Mouse (Mus musculus) adrenal gland, adult (tissue): Measurements from ENCODE around the gene Ift20.
"Not testable (repeated sequence)": the region's sequence is repeated elsewhere in the genome, so short reads cannot be mapped to it uniquely, and the experiment has no call there.

Source experiments
- DNase-seq, 2 experiments: peaks; one replicate each; pipeline ENCODE4 v3.0.0; 2022 to 2023; ENCODE audit warnings: low spot score in 1 of 2; ENCODE audit not compliant: inconsistent age in 2 of 2

Gene Ift20

DNA sequence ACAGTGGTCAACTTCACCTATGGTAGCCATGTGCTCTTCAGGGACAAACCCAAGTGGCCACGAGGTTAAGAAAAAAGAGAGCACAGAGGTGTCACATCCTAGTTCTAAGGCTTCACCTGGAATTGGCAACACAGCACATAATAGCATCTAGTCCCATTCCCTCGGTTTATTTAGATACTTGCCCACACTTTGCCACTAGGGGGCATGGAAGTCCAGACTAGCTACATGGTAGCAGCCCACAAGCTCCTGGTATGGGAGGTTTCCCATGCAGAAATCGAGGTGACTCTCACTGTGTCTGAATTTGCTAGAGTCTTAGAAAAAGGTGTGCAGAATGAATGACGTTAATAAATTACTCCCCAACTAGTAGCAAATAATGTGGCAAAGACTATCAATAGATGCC, 24.3 kb downstream of the Ift20 start:
- DNase-seq: peak; percentile 69 to 91

DNA sequence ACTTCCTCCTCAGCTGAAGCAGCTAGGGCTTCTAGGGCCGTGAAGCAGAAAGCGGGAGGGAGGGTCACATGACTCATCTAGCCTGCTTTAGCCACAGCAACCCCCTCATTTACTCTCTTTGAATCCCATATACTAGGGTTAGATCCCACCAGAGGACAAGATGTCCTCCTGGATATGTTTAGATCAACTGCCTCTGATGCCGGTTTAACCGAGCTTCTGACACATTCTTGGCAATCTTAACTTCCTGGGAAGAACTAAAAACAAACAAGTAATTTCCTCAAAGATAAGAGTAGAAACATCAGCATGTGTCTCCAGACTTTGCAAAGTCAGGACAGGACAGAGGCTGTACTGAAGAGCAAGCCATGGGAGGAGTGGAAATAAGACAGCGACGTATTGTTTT, 30.6 kb downstream of the Ift20 start:
- peak; percentile 45 to 76 for DNase-seq

DNA sequence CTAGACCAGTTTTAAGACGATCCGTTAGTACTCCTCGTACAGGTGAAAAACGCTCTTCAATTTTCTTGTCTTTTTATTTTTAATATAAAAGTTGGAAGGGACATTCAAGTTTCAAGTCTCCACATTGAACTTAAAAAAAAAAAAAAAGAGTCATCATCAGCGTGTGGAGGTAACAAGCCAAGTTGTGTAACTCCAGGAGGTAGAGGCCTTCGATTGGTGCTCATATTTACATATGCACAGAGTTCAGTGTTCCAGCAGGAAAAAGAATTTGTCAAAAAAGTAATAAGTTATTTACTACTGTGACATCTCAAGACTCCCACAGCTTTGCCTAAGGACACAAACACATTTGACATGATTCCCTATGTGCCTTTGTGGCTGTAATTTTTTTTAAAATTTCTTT, 31.5 kb downstream of the Ift20 start:
- DNase-seq: no peak

DNA sequence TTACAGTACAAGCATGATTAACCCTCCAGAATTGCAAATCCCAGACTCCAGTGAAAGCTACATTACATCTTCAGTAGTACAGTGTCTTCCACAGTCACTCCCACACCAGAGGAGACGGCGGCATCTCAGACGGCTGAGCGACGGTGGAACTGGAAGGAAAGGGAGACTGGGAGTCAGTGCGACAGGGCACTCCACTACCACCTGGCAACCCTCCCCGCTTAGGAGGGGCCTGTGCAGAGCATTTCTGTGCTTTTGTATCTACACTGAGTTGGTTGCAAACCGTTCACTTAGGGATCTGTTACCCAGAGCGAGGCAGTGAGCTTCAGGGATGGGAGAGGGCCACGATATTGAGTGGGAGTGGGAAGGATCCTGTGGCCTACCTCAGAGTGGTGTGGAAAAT, 32.7 kb downstream of the Ift20 start:
- no peak for DNase-seq

DNA sequence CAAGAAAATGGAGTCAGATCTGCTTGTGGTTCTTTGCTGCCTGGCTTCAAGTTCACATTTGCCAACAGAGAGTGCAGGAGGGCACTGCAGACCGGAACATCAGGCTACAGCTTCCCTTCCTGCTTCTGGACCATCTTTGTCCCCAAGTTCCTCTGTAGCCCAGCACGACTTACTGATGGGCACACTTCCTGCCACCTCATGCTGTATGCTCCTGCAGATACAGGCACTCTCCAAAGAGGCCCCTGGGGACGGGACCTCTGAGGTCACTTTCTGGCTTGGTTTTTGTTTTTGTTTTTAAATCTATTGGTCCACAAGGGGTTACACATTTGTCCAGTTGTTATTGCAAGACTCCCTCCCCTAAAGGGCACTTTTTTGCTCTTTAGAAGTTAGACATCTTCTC, 33.6 kb downstream of the Ift20 start:
- DNase-seq: no peak

DNA sequence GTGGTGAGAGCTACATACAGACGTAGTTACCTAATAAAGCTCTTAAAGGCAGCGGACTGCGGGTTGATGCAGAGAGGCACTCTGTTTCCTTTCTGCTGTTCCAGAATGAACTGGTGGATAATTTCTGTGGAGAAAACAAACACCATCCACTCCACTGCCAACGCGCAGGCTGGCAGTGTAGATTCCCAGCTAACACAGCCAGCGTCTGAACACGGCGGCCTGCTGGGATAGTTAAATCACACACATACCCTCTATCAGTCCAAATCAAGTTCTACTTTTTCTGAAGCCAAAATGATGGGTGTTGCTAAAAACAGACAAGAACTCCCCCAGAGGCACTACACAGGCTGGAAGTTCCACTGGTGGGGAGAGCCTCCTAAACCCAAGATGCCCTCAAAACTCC, 35.3 kb downstream of the Ift20 start:
- DNase-seq: no peak

DNA sequence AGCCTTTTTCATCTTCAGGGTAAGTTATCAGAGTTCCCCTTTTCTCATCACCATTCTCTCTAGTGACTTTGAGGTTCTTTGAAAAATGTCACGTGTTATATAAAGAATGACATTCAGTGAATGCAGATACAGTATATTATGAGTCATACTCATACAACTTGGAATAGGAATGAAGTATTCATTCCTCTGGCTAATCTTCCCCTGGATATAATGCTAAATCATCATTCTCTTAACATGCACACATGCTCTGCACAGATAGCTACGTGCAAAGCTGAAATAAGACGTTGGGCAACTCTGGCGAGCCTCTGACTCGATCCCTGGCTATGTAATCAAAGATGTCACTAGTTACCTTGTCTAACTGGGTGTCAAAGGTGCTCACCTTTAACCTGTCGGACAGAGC, 35.7 kb downstream of the Ift20 start:
- no peak for DNase-seq

DNA sequence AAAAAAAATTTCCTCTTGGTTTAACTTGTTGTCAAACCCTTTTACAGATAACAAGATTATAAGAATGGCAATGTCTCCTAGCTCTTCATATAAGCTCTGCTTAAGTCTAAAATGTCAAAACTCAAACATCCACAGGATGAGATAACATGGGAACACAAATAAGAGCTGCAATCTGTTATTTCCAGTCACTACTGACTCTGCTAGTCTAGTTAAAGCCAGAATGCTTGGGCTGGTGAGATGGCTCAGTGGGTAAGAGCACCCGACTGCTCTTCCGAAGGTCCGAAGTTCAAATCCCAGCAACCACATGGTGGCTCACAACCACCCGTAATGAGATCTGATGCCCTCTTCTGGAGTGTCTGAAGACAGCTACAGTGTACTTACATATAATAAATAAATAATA, 37.9 kb downstream of the Ift20 start:
- not testable (repeated sequence) for DNase-seq

DNA sequence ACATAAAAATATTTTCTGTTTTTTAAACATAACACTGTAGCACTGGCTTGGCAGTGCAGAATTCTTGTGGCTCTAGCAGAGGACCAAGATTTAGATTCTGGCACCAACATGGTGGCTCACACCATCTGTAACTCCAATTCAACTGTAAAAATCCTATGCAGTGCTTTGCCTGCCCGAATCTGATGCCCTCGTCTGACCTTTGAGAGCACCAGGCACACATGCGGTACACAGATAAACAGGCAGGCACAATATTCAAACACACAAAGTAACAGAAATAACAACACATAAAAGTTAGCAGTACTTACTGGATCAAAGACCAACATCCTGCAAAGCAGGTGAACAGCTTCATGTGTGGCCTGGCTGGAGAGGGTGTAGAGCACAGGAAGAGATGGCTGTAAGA, 38.4 kb downstream of the Ift20 start:
- no peak for DNase-seq

DNA sequence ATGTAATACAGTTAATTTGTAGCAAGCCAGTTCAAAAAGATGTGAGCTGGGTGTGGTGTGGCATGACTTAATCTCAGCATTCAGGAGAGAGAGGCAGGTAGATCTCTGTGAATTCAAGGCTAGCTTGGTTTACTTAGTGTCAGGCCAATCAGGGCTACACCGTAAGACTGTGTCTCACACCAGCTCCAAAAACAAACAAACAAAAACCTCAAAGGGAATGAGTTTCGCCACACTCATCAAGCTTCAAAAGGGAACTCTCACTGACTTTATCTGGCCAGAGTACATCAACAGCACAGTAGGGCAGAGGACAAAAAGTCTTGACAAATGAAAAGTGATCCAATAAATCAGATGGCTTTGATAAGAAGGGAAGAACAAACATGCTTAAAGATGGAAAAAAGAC, 38.8 kb downstream of the Ift20 start:
- DNase-seq: no peak

DNA sequence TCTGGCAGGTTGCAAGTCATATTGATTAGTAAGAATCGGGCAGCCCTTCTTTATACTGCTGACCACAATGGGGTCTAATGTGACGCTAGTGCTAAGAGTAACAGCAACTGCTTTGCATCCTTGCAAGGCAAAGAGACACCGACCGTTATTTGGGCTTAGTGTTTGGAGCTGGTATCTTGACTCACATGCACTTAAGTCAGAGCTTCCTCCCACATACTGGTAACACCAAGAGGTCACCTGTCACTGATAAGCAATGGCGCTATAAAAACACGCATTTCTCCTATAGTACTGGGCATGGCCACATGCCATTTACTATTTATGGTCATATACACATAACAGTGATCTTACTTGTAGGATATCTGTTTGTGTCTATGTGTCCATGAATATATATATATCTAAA, 46.7 kb downstream of the Ift20 start:
- DNase-seq: no peak

DNA sequence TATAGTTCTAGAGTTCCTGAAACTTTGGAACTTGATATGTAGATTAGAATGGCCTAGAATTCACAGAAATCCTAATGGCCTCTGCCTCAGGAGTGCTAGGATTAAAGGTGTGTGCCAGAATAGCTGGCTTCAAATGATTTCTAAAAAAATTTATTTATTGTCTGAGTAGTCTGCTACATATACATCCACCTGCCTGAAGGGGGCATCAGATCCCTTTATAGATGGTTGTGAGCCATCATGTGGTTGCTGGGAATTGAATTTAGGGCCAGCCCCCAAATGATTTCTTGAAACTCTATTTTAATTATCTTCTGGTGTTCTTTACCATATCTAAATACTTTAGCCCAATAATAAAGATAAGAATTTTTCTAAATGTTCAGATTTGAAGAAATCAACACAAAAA, 49.9 kb downstream of the Ift20 start:
- no peak for DNase-seq

DNA sequence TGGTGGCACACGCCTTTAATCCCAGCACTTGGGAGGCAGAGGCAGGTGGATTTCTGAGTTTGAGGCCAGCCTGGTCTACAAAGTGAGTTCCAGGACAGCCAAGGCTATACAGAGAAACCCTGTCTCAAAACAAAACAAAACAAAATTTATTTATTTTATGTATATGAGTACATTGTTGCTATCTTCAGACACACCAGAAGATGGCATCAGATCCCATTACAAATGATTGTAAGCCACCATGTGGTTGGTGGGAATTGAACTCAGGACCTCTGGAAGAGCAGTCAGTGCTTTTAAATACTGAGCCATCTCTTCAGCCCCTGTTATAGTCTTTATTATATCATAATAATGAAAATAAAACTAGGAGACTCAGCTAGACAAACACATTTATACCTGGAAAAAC, 51.5 kb downstream of the Ift20 start:
- DNase-seq: not testable (repeated sequence)
